Mouse (Mus musculus): ENCODE results near the gene Gatb. TPM values are rescaled to one million over a fixed set of nuclear protein-coding genes. Genes with fewer than 3 reads are reported as not detected.

Gatb gene
- polyA plus RNA-seq, 1 experiment from 2014 or later, result 20.6 TPM

DNA sequence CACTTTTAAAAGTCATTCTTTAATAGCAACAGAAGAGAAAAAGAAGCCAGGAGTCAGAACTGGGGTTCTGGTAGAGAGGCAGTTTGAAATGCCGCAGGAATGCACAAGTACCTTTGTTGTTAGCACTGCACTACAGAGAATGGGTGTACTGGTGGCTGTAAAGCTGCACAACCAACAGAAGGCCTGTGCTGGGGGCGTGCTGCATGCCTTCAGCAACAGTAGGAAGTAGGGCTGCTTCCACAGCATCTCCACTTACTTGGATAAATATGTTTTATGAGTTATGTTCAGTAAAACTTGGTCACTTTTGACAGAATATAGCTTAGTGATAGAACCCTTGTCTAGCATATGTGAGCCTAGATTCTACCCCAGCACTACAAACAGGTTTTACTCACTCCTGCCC lies 33.8 kb downstream of the Gatb start:
- Histone ChIP-seq H3K4me3 (ENCODE audit: low read depth, low read length) (no peak overlapping the region), H3K4me1 (ENCODE audit: control insufficient read depth, insufficient read depth, low read length) (no peaks in the 10 kb centered on the region), H3K9ac (ENCODE audit: low read depth, low read length) (no peak overlapping the region), H3K27ac (replicated peaks; ENCODE audit: low read depth, low read length) (no peak overlapping the region), H3K4me2 (ENCODE audit: low read depth, low read length) (no peak overlapping the region), H3K27me3 (replicated peaks; ENCODE audit: control insufficient read depth, insufficient read depth, low read length) (no peaks in the 10 kb centered on the region), H3K36me3 (ENCODE audit: control insufficient read depth, insufficient read depth, low read length) (peaks cover 3% of the 10 kb centered on the region; the same call in 1 of the 2 replicates), H3K9me3 (ENCODE audit: control insufficient read depth, low read length) (no peaks in the 10 kb centered on the region)
- ATAC-seq (ENCODE audit: low read depth), result no peak
- WGBS, result 91% methylated on average over 2 of the region's 2 CpGs
- DNase-seq (ENCODE audit: low spot score), result no peak

DNA sequence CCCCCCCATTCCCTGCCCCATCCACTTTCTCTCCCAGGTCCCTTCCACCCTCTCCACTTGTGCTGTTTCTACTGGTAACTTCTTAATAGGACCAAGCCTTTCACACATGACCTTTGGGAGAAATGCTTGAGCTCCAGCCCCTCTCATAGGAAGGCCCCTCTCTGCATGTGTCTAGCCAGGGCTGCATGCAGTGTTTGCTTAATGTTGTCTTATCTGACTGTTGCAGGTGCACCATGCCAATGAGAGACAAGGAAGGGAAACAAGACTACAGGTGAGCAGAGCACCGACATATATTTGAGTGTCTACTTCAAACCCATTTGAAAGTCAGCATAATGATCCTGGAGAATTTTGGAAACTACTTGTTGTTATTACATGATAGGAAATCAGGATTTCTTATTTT lies 42.5 kb downstream of the Gatb start:
- Histone ChIP-seq H3K4me3 (ENCODE audit: low read depth, low read length) (no peak overlapping the region), H3K27me3 (replicated peaks; ENCODE audit: control insufficient read depth, insufficient read depth, low read length) (no peaks in the 10 kb centered on the region), H3K4me2 (ENCODE audit: low read depth, low read length) (no peak overlapping the region), H3K27ac (replicated peaks; ENCODE audit: low read depth, low read length) (no peak overlapping the region), H3K36me3 (ENCODE audit: control insufficient read depth, insufficient read depth, low read length) (peaks cover 8% of the 10 kb centered on the region; the same call in 1 of the 2 replicates), H3K9ac (ENCODE audit: low read depth, low read length) (no peak overlapping the region), H3K4me1 (ENCODE audit: control insufficient read depth, insufficient read depth, low read length) (no peaks in the 10 kb centered on the region), H3K9me3 (ENCODE audit: control insufficient read depth, low read length) (no peaks in the 10 kb centered on the region)
- no peak for ATAC-seq (ENCODE audit: low read depth)
- WGBS, result 90% methylated on average over 1 of the region's 1 CpGs
- DNase-seq (ENCODE audit: low spot score), result no peak

DNA sequence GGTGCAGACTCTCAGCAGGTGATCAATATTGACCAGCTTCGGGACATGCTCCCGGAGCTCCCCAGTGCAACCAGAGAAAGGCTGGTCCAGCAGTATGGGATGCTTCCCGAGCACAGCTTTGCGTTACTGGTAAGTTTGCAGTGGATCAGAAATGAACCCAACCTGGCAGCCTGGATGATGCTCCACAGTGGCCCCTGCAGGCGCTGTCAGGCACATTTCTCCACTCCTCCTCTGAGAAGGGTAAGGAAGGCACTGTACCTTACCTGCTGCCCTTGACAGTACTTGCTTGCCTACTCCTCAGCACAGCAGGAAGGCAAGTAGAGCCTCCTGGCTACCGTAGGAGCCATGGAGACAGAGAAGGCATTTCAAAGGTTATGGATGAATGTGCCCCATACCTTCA lies 45.0 kb downstream of the Gatb start:
- no peaks in the 10 kb centered on the region for H3K9me3 ChIP-seq (ENCODE audit: control insufficient read depth, low read length)
- H3K27me3 ChIP-seq (replicated peaks; ENCODE audit: control insufficient read depth, insufficient read depth, low read length), result no peaks in the 10 kb centered on the region
- no peak overlapping the region for H3K27ac ChIP-seq (replicated peaks; ENCODE audit: low read depth, low read length)
- H3K4me1 ChIP-seq (ENCODE audit: control insufficient read depth, insufficient read depth, low read length), result no peaks in the 10 kb centered on the region
- H3K4me3 ChIP-seq (ENCODE audit: low read depth, low read length), result no peak overlapping the region
- 75% methylated on average over 6 of the region's 6 CpGs for WGBS
- no peak overlapping the region for H3K9ac ChIP-seq (ENCODE audit: low read depth, low read length)
- DNase-seq (ENCODE audit: low spot score) (no peak), ATAC-seq (ENCODE audit: low read depth) (no peak)
- no peak overlapping the region for H3K4me2 ChIP-seq (ENCODE audit: low read depth, low read length)
- peaks cover 11% of the 10 kb centered on the region; the same call in 1 of the 2 replicates for H3K36me3 ChIP-seq (ENCODE audit: control insufficient read depth, insufficient read depth, low read length)

DNA sequence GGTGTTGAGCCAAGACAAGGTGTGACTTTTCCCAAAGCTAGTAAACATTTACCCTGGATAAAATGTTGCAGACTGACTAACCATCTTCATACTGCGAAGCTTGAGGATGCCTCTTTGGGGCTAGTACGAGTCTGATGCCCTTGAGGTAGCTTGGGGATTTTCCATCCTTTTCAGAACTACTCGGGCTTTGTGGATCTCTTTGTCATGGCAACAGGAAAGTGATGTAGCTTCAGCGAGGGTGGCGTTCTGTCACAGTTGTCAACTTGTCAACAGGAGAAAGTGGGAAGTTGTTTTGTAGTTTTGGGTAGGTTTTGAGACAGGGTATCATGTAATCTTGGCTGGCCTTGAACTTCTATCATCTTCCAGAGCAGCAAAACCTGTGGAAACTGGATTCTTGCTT lies 45.4 kb downstream of the Gatb start:
- ATAC-seq (ENCODE audit: low read depth) (no peak), DNase-seq (ENCODE audit: low spot score) (no peak)
- Histone ChIP-seq H3K4me2 (ENCODE audit: low read depth, low read length) (no peak overlapping the region), H3K9me3 (ENCODE audit: control insufficient read depth, low read length) (no peaks in the 10 kb centered on the region), H3K4me3 (ENCODE audit: low read depth, low read length) (no peak overlapping the region), H3K9ac (ENCODE audit: low read depth, low read length) (no peak overlapping the region), H3K27ac (replicated peaks; ENCODE audit: low read depth, low read length) (no peak overlapping the region), H3K27me3 (replicated peaks; ENCODE audit: control insufficient read depth, insufficient read depth, low read length) (no peaks in the 10 kb centered on the region), H3K36me3 (ENCODE audit: control insufficient read depth, insufficient read depth, low read length) (peaks cover 11% of the 10 kb centered on the region; the same call in 1 of the 2 replicates), H3K4me1 (ENCODE audit: control insufficient read depth, insufficient read depth, low read length) (no peaks in the 10 kb centered on the region)
- 88% methylated on average over 5 of the region's 5 CpGs for WGBS

DNA sequence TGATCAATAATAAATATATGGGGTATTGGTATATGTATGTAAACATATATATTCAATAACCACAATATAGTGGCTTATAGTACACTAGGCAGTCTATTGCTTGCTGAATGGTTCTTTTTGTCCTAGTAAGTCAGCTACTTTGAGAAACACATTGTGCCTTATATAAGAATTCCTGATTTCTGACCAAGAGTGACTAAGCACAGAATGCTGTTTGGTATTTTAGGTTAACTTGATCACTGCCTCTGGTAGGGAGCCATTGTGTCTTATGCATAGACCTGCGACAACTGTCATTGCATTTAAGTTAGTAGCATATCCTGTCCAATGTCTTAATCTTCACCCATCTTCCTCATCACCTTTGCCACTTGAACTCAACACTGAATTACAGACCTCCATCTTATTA lies 45.8 kb downstream of the Gatb start:
- Histone ChIP-seq H3K9ac (ENCODE audit: low read depth, low read length) (no peak overlapping the region), H3K36me3 (ENCODE audit: control insufficient read depth, insufficient read depth, low read length) (peaks cover 11% of the 10 kb centered on the region; the same call in 1 of the 2 replicates), H3K4me3 (ENCODE audit: low read depth, low read length) (no peak overlapping the region), H3K4me1 (ENCODE audit: control insufficient read depth, insufficient read depth, low read length) (no peaks in the 10 kb centered on the region), H3K9me3 (ENCODE audit: control insufficient read depth, low read length) (no peaks in the 10 kb centered on the region), H3K4me2 (ENCODE audit: low read depth, low read length) (no peak overlapping the region), H3K27ac (replicated peaks; ENCODE audit: low read depth, low read length) (no peak overlapping the region), H3K27me3 (replicated peaks; ENCODE audit: control insufficient read depth, insufficient read depth, low read length) (no peaks in the 10 kb centered on the region)
- no peak for DNase-seq (ENCODE audit: low spot score)
- no peak for ATAC-seq (ENCODE audit: low read depth)
- WGBS, result 100% methylated on average over 1 of the region's 1 CpGs

DNA sequence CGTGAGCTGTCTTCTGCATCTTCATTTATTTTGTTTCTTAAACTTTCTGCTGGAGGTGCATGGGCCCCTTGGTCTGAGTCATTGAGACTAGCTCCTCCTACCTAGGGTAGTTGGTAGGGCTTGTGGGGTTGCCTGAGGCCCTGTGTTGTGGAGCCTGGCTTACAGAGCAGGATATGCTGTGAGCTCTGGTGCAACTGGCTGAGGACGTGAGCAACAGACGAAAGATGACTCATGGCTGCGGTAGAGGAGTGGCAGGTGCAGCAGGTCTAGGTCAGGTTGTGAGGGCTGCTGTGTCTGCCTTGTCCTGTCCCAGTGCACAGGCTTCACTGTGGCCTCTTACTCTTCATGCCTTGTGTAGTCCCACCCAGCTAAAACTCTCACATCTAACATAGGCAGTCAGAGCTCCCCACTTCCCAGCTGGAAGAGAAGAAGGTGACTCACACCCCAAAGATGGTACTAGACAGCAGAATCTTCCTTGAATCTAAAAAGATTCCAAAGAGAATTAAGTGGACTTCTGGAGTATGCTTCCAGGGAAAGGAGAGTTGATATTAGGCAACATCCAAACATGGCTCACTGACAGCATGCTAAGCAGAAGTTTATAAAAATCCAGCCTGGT lies 56.1 kb downstream of the Gatb start:
- Histone ChIP-seq H3K9me3 (ENCODE audit: control insufficient read depth, low read length) (no peaks in the 10 kb centered on the region), H3K27ac (replicated peaks; ENCODE audit: low read depth, low read length) (no peak overlapping the region), H3K4me3 (ENCODE audit: low read depth, low read length) (no peak overlapping the region), H3K4me2 (ENCODE audit: low read depth, low read length) (no peak overlapping the region), H3K27me3 (replicated peaks; ENCODE audit: control insufficient read depth, insufficient read depth, low read length) (no peaks in the 10 kb centered on the region), H3K9ac (ENCODE audit: low read depth, low read length) (no peak overlapping the region), H3K4me1 (ENCODE audit: control insufficient read depth, insufficient read depth, low read length) (no peaks in the 10 kb centered on the region), H3K36me3 (ENCODE audit: control insufficient read depth, insufficient read depth, low read length) (no peaks in the 10 kb centered on the region)
- ATAC-seq (ENCODE audit: low read depth), result no peak
- no peak for DNase-seq (ENCODE audit: low spot score)
- WGBS, result 95% methylated on average over 4 of the region's 4 CpGs

DNA sequence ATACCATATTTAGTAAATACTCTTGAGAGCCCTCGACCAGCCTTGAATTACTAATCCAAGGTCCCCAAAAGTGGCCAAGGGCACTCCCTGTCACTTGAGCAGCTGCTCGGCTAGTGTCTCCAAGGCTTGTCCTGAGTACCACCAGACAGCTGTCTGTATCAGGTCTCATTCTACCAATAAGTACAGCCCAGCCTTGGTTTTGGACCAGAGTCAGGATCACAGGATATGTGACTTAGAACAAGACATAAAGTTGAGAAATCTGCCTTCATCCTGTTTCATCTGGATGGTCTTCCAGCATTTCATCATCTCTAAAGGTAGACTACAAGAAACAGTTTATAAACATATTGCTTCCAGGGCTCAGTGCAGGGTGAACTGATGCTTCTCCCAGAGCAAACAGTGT lies 59.8 kb downstream of the Gatb start:
- no peak for ATAC-seq (ENCODE audit: low read depth)
- Histone ChIP-seq H3K36me3 (ENCODE audit: control insufficient read depth, insufficient read depth, low read length) (no peaks in the 10 kb centered on the region), H3K27ac (replicated peaks; ENCODE audit: low read depth, low read length) (no peak overlapping the region), H3K9me3 (ENCODE audit: control insufficient read depth, low read length) (no peaks in the 10 kb centered on the region), H3K4me2 (ENCODE audit: low read depth, low read length) (no peak overlapping the region), H3K4me3 (ENCODE audit: low read depth, low read length) (no peak overlapping the region), H3K4me1 (ENCODE audit: control insufficient read depth, insufficient read depth, low read length) (no peaks in the 10 kb centered on the region), H3K27me3 (replicated peaks; ENCODE audit: control insufficient read depth, insufficient read depth, low read length) (no peaks in the 10 kb centered on the region), H3K9ac (ENCODE audit: low read depth, low read length) (no peak overlapping the region)
- no peak for DNase-seq (ENCODE audit: low spot score)
- whole genome bisulfite sequencing, result 83% methylated on average over 2 of the region's 2 CpGs

DNA sequence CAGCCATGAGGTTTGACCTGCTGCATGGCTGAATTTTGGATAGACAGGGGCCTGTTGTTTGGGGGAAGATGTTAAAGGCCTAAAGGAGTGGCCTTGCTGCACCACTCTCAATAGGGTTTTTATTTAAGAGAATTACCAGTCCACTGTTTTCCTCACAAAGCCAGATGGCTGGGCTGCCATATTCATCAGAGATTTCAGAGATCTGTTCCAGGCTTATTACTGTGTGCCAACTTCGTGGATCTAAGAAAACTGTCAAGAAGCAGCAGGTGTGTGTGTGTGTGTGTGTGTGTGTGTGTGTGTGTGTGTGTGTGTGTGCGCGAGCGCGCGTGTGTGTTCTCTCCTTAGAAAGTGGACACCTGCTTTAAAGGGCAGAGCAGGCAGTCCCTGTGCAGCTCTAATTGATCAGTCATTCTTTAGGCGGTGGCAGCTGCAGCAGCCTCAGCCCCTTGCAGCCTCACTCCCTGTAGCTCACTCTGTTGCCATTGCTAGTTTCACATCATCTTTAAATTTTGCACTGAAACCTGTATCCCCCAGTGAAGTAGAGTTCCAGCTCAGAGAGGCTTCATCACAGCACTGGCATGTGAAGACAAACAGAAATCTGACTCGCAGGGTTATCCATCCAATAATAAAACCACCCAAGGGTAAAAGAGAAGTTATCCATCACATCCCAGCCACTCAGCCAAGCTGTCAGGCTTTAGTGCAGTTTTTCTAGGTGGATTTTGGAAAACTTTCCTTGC lies 60.6 kb downstream of the Gatb start:
- no peak for DNase-seq (ENCODE audit: low spot score)
- ATAC-seq (ENCODE audit: low read depth), result no peak
- WGBS, result 86% methylated on average over 8 of the region's 8 CpGs
- Histone ChIP-seq H3K4me2 (ENCODE audit: low read depth, low read length) (no peak overlapping the region), H3K9me3 (ENCODE audit: control insufficient read depth, low read length) (no peaks in the 10 kb centered on the region), H3K36me3 (ENCODE audit: control insufficient read depth, insufficient read depth, low read length) (no peaks in the 10 kb centered on the region), H3K27me3 (replicated peaks; ENCODE audit: control insufficient read depth, insufficient read depth, low read length) (no peaks in the 10 kb centered on the region), H3K9ac (ENCODE audit: low read depth, low read length) (no peak overlapping the region), H3K27ac (replicated peaks; ENCODE audit: low read depth, low read length) (no peak overlapping the region), H3K4me3 (ENCODE audit: low read depth, low read length) (no peak overlapping the region), H3K4me1 (ENCODE audit: control insufficient read depth, insufficient read depth, low read length) (no peaks in the 10 kb centered on the region)

DNA sequence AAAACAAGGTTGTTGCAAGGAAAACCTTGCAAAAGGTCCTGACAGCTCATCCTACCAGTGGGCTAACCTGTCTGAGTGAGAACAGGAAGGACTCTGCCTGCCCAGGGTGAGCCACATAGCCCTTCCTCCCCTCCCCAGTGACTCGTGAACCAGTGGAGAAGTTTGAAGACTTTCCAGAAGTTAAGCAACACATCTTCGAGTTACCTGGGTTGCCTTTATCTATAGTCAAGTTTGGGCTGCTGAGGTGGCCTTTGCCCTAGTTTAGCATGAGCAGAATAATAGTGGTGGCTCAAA lies 61.2 kb downstream of the Gatb start:
- Histone ChIP-seq H3K4me1 (ENCODE audit: control insufficient read depth, insufficient read depth, low read length) (no peaks in the 10 kb centered on the region), H3K9ac (ENCODE audit: low read depth, low read length) (no peak overlapping the region), H3K27ac (replicated peaks; ENCODE audit: low read depth, low read length) (no peak overlapping the region), H3K4me3 (ENCODE audit: low read depth, low read length) (no peak overlapping the region), H3K4me2 (ENCODE audit: low read depth, low read length) (no peak overlapping the region), H3K36me3 (ENCODE audit: control insufficient read depth, insufficient read depth, low read length) (no peaks in the 10 kb centered on the region), H3K9me3 (ENCODE audit: control insufficient read depth, low read length) (no peaks in the 10 kb centered on the region), H3K27me3 (replicated peaks; ENCODE audit: control insufficient read depth, insufficient read depth, low read length) (no peaks in the 10 kb centered on the region)
- WGBS, result 63% methylated on average over 2 of the region's 2 CpGs
- ATAC-seq (ENCODE audit: low read depth), result no peak
- DNase-seq (ENCODE audit: low spot score), result no peak

Measured in embryonic facial prominence, embryonic 14.5 days (tissue).